Mouse (Mus musculus) liver (tissue): ENCODE results near the gene Lrrc63.
"Not testable (repeated sequence)": the region's sequence is repeated elsewhere in the genome, so short reads cannot be mapped to it uniquely, and the experiment has no call there.

Experiments used
- DNase-seq: peaks from one replicate; pipeline ENCODE4 v3.0.0-alpha.2; 2020; ENCODE audit warnings: mixed read lengths

The Lrrc63 gene

GRCm38 (mm10) chr14:75130501-75131318, at the start of gene Lrrc63, which contains the start of gene Lcp1:
TSS of gene Lrrc63 (minus strand) at chr14:75130881.
TSS of gene Lcp1 (plus strand) at chr14:75131101.
- peak; percentile 93 for DNase-seq

GRCm38 (mm10) chr14:75179255-75179963, 48.7 kb upstream of the Lrrc63 start:
- DNase-seq: peak; percentile 68

GRCm38 (mm10) chr14:75178801-75179211, 48.1 kb upstream of the Lrrc63 start:
- DNase-seq: peak; percentile 80

- DNase-seq: peak; percentile 84
Measured at GRCm38 (mm10) chr14:75178384-75178793, 47.7 kb upstream of the Lrrc63 start.

GRCm38 (mm10) chr14:75177400-75177799, 46.7 kb upstream of the Lrrc63 start:
- no peak for DNase-seq

- no peak for DNase-seq
Measured at GRCm38 (mm10) chr14:75176425-75177045, 45.9 kb upstream of the Lrrc63 start.

GRCm38 (mm10) chr14:75175781-75176180, 45.1 kb upstream of the Lrrc63 start:
- no peak for DNase-seq

GRCm38 (mm10) chr14:75174731-75175555, 44.3 kb upstream of the Lrrc63 start:
- no peak for DNase-seq

DNA sequence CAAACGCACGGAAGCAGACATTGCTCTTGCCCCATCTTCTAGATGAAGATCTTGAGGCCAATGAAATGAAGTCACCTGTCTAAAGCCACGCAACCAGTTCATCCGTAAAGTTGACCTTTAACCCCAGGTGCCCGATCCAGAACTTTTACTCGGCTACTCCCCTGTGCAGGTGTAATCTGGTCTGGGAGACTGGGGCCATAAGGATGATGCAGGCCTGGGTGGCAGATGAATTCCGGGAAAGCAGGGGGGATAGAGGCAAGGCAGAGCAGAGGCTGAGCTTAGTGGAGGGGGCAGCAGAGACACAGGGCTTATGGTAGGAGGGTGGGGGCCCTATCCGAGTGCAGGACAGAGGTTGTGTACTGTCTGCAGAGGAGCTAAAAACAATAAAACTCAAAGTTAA, 43.6 kb upstream of the Lrrc63 start:
- no peak for DNase-seq

DNA sequence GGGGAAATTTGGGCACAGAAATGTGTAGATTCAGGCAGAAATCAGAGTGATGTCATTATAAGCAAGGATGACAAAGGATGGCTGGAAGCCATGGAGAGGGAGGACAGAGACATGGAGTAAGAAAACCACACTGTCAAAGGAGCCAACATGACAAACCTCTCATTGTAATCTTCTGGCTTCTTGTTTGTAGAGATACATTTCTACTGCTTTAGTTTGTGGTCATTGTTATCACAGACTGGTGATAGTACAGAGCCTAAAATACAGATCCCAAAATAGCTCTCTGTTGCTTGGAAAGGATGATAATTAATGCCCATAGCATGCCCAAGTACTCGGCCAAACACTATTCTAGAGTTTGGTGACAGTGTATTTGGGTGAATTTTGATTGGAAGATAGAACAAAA, 39.9 kb upstream of the Lrrc63 start:
- DNase-seq: no peak

GRCm38 (mm10) chr14:75168501-75168900, 37.8 kb upstream of the Lrrc63 start:
- DNase-seq: no peak

- no peak for DNase-seq
Measured at GRCm38 (mm10) chr14:75165574-75166131, 35.0 kb upstream of the Lrrc63 start.

DNA sequence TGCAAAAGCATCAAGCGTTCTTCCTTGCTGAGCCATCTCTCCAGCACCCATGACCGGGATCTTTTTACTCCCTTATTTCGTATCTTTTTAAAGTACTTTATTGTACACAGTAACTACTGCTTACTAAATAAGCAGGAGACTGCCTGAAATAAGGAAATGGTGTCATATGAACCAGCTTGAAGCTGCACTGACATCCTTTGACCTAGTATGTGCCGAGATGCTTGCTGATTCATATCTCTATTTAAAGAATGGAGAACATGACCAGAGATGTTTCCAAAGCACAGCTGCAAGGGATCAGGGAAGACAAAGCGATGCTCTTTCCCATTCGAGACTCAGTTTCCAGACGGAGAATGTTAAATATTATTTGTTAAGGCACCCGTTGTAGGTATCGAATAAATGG, 33.7 kb upstream of the Lrrc63 start:
- no peak for DNase-seq

DNA sequence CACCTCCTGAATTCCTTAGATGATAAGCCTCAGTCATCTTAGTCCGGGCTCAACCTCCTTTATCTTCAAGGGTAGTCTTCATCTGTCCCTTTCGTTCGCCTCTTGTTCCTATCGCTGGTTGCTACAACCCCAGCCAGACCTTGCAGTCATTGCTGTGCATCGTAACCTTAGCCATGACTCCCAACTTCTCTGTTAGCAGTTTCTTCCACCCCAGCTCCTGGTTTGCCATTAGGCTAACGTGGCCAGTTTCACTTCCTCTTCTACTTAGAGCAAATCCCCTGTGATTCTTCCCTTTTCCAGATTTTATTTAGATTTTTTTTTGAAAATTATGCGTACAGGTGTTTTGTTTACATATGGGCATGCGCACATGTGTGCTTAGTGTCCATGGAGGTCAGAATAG, 33.2 kb upstream of the Lrrc63 start:
- DNase-seq: no peak

DNA sequence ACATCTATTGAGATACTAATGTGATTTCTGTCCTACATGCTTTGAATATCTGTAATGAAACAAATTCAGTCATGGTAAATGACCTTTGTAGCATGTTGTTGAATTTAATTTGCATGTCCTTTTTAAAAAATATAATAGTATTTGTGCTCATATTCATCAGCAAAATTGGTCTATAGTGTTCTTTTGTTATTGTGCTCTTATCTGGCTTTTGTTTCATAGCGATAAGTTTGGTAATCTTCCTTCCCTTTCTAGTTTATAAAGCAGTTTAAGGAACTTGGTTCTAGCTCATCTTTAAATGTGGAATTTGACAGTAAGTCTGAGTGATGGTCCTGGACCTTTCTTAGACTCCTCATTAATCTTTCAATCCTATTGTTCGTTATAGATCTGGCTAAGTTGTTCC, 28.7 kb upstream of the Lrrc63 start:
- no peak for DNase-seq

GRCm38 (mm10) chr14:75154481-75154880, 23.8 kb upstream of the Lrrc63 start:
- no peak for DNase-seq

GRCm38 (mm10) chr14:75151146-75151545, 20.5 kb upstream of the Lrrc63 start:
- no peak for DNase-seq

GRCm38 (mm10) chr14:75150653-75151052, 20.0 kb upstream of the Lrrc63 start:
- DNase-seq: no peak

GRCm38 (mm10) chr14:75148229-75148628, 17.5 kb upstream of the Lrrc63 start:
- no peak for DNase-seq

GRCm38 (mm10) chr14:75147706-75148105, 17.0 kb upstream of the Lrrc63 start:
- DNase-seq: not testable (repeated sequence)

- peak; percentile 71 for DNase-seq
Measured at GRCm38 (mm10) chr14:75139225-75139624, 8.5 kb upstream of the Lrrc63 start.

GRCm38 (mm10) chr14:75138503-75138902, 7.8 kb upstream of the Lrrc63 start:
- peak; percentile 91 for DNase-seq
